Mouse (Mus musculus) kidney, adult 9 months (tissue): ENCODE results near the gene Eci1.
A peak's percentile ranks its signal among the peaks of the same experiment; 100 is the strongest.
"Not testable (repeated sequence)": the region's sequence is repeated elsewhere in the genome, so short reads cannot be mapped to it uniquely, and the experiment has no call there.

Experiments used
- DNase-seq: peaks from one replicate; pipeline ENCODE4 v3.0.0; 2022

Gene Eci1

GRCm38 (mm10) chr17:24426471-24427169 is at the start of gene Eci1:
TSS of gene Eci1 (plus strand) at chr17:24426641.
- peak; percentile 99 for DNase-seq

- no peak for DNase-seq
These were observed 47.9 kb upstream of the Eci1 start for GRCm38 (mm10) chr17:24378496-24378895.

GRCm38 (mm10) chr17:24383789-24384188 is 42.7 kb upstream of the Eci1 start:
- DNase-seq: no peak

- DNase-seq: no peak
These were observed 37.7 kb upstream of the Eci1 start for GRCm38 (mm10) chr17:24388711-24389110.

GRCm38 (mm10) chr17:24389865-24390264 is 36.6 kb upstream of the Eci1 start:
- peak; percentile 68 for DNase-seq

GRCm38 (mm10) chr17:24391149-24391548 is 35.3 kb upstream of the Eci1 start:
- DNase-seq: no peak

GRCm38 (mm10) chr17:24393527-24393926 is 32.9 kb upstream of the Eci1 start:
- no peak for DNase-seq

GRCm38 (mm10) chr17:24394456-24394855 is 32.0 kb upstream of the Eci1 start:
- no peak for DNase-seq

GRCm38 (mm10) chr17:24402371-24402770 is 24.1 kb upstream of the Eci1 start:
- DNase-seq: no peak

GRCm38 (mm10) chr17:24407116-24407803 is 19.2 kb upstream of the Eci1 start:
- DNase-seq: no peak

GRCm38 (mm10) chr17:24413557-24414211 is 12.8 kb upstream of the Eci1 start:
- DNase-seq: no peak

- DNase-seq: peak; percentile 94
These were observed 12.0 kb upstream of the Eci1 start, which contains the start of gene Rnps1 for GRCm38 (mm10) chr17:24414230-24414976. TSS of gene Rnps1 (plus strand) at chr17:24414565.

- no peak for DNase-seq
These were observed 11.4 kb upstream of the Eci1 start for GRCm38 (mm10) chr17:24415011-24415410.

GRCm38 (mm10) chr17:24416051-24416652 is 10.3 kb upstream of the Eci1 start:
- DNase-seq: peak; percentile 28

- no peak for DNase-seq
These were observed 3.3 kb upstream of the Eci1 start for GRCm38 (mm10) chr17:24423114-24423513.

GRCm38 (mm10) chr17:24424489-24424888 is 2.0 kb upstream of the Eci1 start:
- DNase-seq: no peak

GRCm38 (mm10) chr17:24425326-24425725 is 1.1 kb upstream of the Eci1 start:
- DNase-seq: not testable (repeated sequence)

- no peak for DNase-seq
These were observed 536 bp upstream of the Eci1 start for GRCm38 (mm10) chr17:24425905-24426304.

- peak; percentile 49 for DNase-seq
These were observed 723 bp downstream of the Eci1 start for GRCm38 (mm10) chr17:24427170-24427557.

GRCm38 (mm10) chr17:24429201-24429983 is 3.0 kb downstream of the Eci1 start:
- peak; percentile 82 for DNase-seq

GRCm38 (mm10) chr17:24437016-24437415 is 10.6 kb downstream of the Eci1 start:
- peak; percentile 62 for DNase-seq

GRCm38 (mm10) chr17:24440377-24440776 is 13.9 kb downstream of the Eci1 start:
- no peak for DNase-seq
